Comparison of ENCODE assay signal across 17 mouse cellular contexts in the genomic region with DNA sequence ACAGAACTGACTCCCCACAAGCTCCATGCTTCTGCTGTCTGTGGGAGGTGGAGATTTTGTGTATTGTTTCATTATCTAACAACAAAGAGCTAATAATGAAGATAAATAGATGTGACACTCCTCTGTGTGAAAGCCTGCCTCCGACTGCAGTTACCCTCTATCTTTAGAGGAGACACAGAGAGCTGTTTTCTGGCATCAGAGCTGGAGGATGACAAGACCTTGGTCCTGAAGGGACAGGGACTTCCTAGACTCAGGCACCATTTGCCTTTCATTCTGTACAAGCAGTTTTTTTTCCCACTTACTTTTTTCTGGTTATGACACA. TPM values are rescaled to one million over a fixed set of nuclear protein-coding genes. Genes with fewer than 3 reads are reported as not detected.
DNase-seq lines count a peak whose midpoint lies in the region; ATAC-seq and TF ChIP-seq lines count a peak whose summit lies in the region.
"Had no signal": no experiment of that assay in that cellular context is flagged by ENCODE, and none has a peak within 500 bp of the region (broad histone marks: within the 10 kb centered on the region; RNA-seq: fewer than 3 reads in every experiment).

No protein-coding gene starts in this region.

- ATAC-seq in forebrain, embryonic 16.5 days = peak; percentile 37; the same call in 1 of the 2 replicates
- no peak; the same call in 1 of the 2 replicates for ATAC-seq in hindbrain, embryonic 12.5 days (ENCODE audit: low FRiP score)
- peak; percentile 64 for ATAC-seq in neural tube, embryonic 13.5 days (ENCODE audit: low read depth)
- ATAC-seq in intestine, postnatal 0 days = no peak
- ATAC-seq: lung, postnatal 0 days had no signal

- no peak for DNase-seq in layer of hippocampus, adult 2 months (ENCODE audit: low spot score in 2 of 2)
- DNase-seq in layer of hippocampus, adult 9-10 months (ENCODE audit: low spot score) = no peak
- DNase-seq in yolk sac, embryonic 10.5 days (ENCODE audit: low spot score) = no peak
- DNase-seq in kidney, postnatal 36 days = no peak
- DNase-seq: heart, postnatal 10 days; right cerebral cortex, postnatal 4 days; thymus, postnatal 4 days had no signal

- H3K9me3 ChIP-seq in forebrain, embryonic 16.5 days (ENCODE audit: control insufficient read depth, low read length) = no peaks in the 10 kb centered on the region
- H3K9me3 ChIP-seq in hindbrain, embryonic 12.5 days (replicated peaks) = no peaks in the 10 kb centered on the region
- H3K9me3 ChIP-seq in neural tube, embryonic 13.5 days = no peaks in the 10 kb centered on the region
- no peaks in the 10 kb centered on the region for H3K9me3 ChIP-seq in intestine, postnatal 0 days (ENCODE audit: control insufficient read depth)
- H3K9me3 ChIP-seq: heart, embryonic 10.5 days; liver, embryonic 15.5 days had no signal

- no peaks in the 10 kb centered on the region for H3K4me1 ChIP-seq in forebrain, embryonic 16.5 days (replicated peaks; ENCODE audit: control insufficient read depth, insufficient read depth, low read length)
- H3K4me1 ChIP-seq in hindbrain, embryonic 12.5 days = peaks cover 18% of the 10 kb centered on the region
- peaks cover 31% of the 10 kb centered on the region for H3K4me1 ChIP-seq in neural tube, embryonic 13.5 days (replicated peaks)
- no peaks in the 10 kb centered on the region for H3K4me1 ChIP-seq in intestine, postnatal 0 days (replicated peaks; ENCODE audit: control insufficient read depth, insufficient read depth, low read length)
- H3K4me1 ChIP-seq: heart, embryonic 10.5 days; liver, embryonic 15.5 days; megakaryocyte, embryonic 14.5 days had no signal

- H3K36me3 ChIP-seq in forebrain, embryonic 16.5 days (ENCODE audit: control insufficient read depth, insufficient read depth) = peaks cover 4% of the 10 kb centered on the region
- peaks cover 8% of the 10 kb centered on the region for H3K36me3 ChIP-seq in hindbrain, embryonic 12.5 days
- H3K36me3 ChIP-seq in neural tube, embryonic 13.5 days = peaks cover 6% of the 10 kb centered on the region
- H3K36me3 ChIP-seq in intestine, postnatal 0 days (ENCODE audit: control insufficient read depth, insufficient read depth) = no peaks in the 10 kb centered on the region
- H3K36me3 ChIP-seq: heart, embryonic 10.5 days; liver, embryonic 15.5 days had no signal

- no peak for TF ChIP-seq CTCF in layer of hippocampus, adult 2 months (conservative IDR thresholded peaks at IDR 0.05)
- TF ChIP-seq CTCF in intestine, postnatal 0 days (IDR thresholded peaks at IDR 0.05; ENCODE audit: low read depth) = no peak

- peak overlapping the region; percentile 80 for H3K27ac ChIP-seq in layer of hippocampus, adult 2 months
- no peak overlapping the region for H3K27ac ChIP-seq in forebrain, embryonic 16.5 days (ENCODE audit: low read length)
- peak overlapping the region; percentile 67 for H3K27ac ChIP-seq in hindbrain, embryonic 12.5 days
- H3K27ac ChIP-seq in neural tube, embryonic 13.5 days (replicated peaks) = peak overlapping the region; percentile 67
- H3K27ac ChIP-seq in intestine, postnatal 0 days (ENCODE audit: low read depth, low read length) = no peak overlapping the region
- H3K27ac ChIP-seq: heart, embryonic 10.5 days; liver, embryonic 15.5 days had no signal

- H3K4me3 ChIP-seq in layer of hippocampus, adult 2 months = no peak overlapping the region
- H3K4me3 ChIP-seq in forebrain, embryonic 16.5 days (replicated peaks; ENCODE audit: low read length) = no peak overlapping the region
- no peak overlapping the region for H3K4me3 ChIP-seq in hindbrain, embryonic 12.5 days
- H3K4me3 ChIP-seq in neural tube, embryonic 13.5 days = no peak overlapping the region
- H3K4me3 ChIP-seq in intestine, postnatal 0 days (ENCODE audit: low read depth, low read length) = no peak overlapping the region
- H3K4me3 ChIP-seq: erythroblast, embryonic 14.5 days; heart, embryonic 10.5 days; liver, embryonic 15.5 days; megakaryocyte, embryonic 14.5 days; myocyte had no signal

- no peaks in the 10 kb centered on the region for H3K27me3 ChIP-seq in forebrain, embryonic 16.5 days (replicated peaks; ENCODE audit: control insufficient read depth, insufficient read depth, low read length)
- H3K27me3 ChIP-seq in hindbrain, embryonic 12.5 days = no peaks in the 10 kb centered on the region
- no peaks in the 10 kb centered on the region for H3K27me3 ChIP-seq in neural tube, embryonic 13.5 days
- H3K27me3 ChIP-seq in intestine, postnatal 0 days (replicated peaks; ENCODE audit: control insufficient read depth, insufficient read depth, low read length) = no peaks in the 10 kb centered on the region
- H3K27me3 ChIP-seq: liver, embryonic 15.5 days; megakaryocyte, embryonic 14.5 days had no signal

- WGBS in forebrain, embryonic 16.5 days = 29% methylated on average over 1 of the region's 1 CpGs
- WGBS in hindbrain, embryonic 12.5 days = 18% methylated on average over 1 of the region's 1 CpGs
- WGBS in neural tube, embryonic 13.5 days = 11% methylated on average over 1 of the region's 1 CpGs
- WGBS in intestine, postnatal 0 days = 35% methylated on average over 1 of the region's 1 CpGs

- H3K4me2 ChIP-seq in forebrain, embryonic 16.5 days (ENCODE audit: low read length) = no peak overlapping the region
- no peak overlapping the region for H3K4me2 ChIP-seq in hindbrain, embryonic 12.5 days (replicated peaks)
- H3K4me2 ChIP-seq in neural tube, embryonic 13.5 days = no peak overlapping the region
- no peak overlapping the region for H3K4me2 ChIP-seq in intestine, postnatal 0 days (replicated peaks; ENCODE audit: low read depth)
- H3K4me2 ChIP-seq: liver, embryonic 15.5 days had no signal

- H3K9ac ChIP-seq in forebrain, embryonic 16.5 days (replicated peaks; ENCODE audit: low read depth, low read length) = no peak overlapping the region
- H3K9ac ChIP-seq in hindbrain, embryonic 12.5 days = no peak overlapping the region
- H3K9ac ChIP-seq in neural tube, embryonic 13.5 days = no peak overlapping the region
- no peak overlapping the region for H3K9ac ChIP-seq in intestine, postnatal 0 days (ENCODE audit: low read depth, low read length)
- H3K9ac ChIP-seq: liver, embryonic 15.5 days had no signal

RNA-seq across cellular contexts. Expression of a gene that starts 20.9 kb away (rescaled TPM):
- 100 to 1,000 TPM; 249 to 259 TPM for total RNA-seq in layer of hippocampus, adult 2 months (2021)
- 161 and 176 TPM in 2 replicates for polyA plus RNA-seq in forebrain, embryonic 16.5 days (2015; fragmentation: Nextera tagmentation; extraction: Ambion mirVana)
- 112 and 119 TPM in 2 replicates for polyA plus RNA-seq in hindbrain, embryonic 12.5 days (2016; fragmentation: Nextera tagmentation; extraction: Ambion mirVana)
- polyA plus RNA-seq in neural tube, embryonic 13.5 days (2015; fragmentation: Nextera tagmentation; extraction: Ambion mirVana) = 132 and 141 TPM in 2 replicates
- 4.1 and 4.3 TPM in 2 replicates for polyA plus RNA-seq in intestine, postnatal 0 days (2015; fragmentation: Nextera tagmentation; extraction: Ambion mirVana)
- polyA plus RNA-seq: erythroblast, embryonic 14.5 days; myocyte had no signal

Comparison
In these comparisons a context has a peak if more than half of its experiments do, and no peak if none do; other contexts are left out.
1. H3K27ac ChIP-seq: peak in layer of hippocampus, adult 2 months (single experiment), hindbrain, embryonic 12.5 days (single experiment) and neural tube, embryonic 13.5 days (single experiment); none in forebrain, embryonic 16.5 days (single experiment) and intestine, postnatal 0 days (single experiment).
2. ATAC-seq: peak in forebrain, embryonic 16.5 days (single experiment) and neural tube, embryonic 13.5 days (single experiment); none in hindbrain, embryonic 12.5 days (single experiment) and intestine, postnatal 0 days (single experiment).
3. RNA of a gene that starts 20.9 kb away (polyA plus RNA-seq): 161 to 176 TPM in forebrain, embryonic 16.5 days, 132 to 141 TPM in neural tube, embryonic 13.5 days and 112 to 119 TPM in hindbrain, embryonic 12.5 days; 4.1 to 4.3 TPM in intestine, postnatal 0 days; every median in the first group is over 10 times any median in the second.